Mouse (Mus musculus) limb, embryonic 14.5 days (tissue): ENCODE data around the gene Gm29776. TPM values are rescaled to one million over a fixed set of nuclear protein-coding genes. Genes with fewer than 3 reads are reported as not detected.

ENCODE experiments used
- ATAC-seq: fragments of 200-750 bp; cut with Nextera tagmentation; 2 replicates; pipeline ENCODE4 v1.8.0; 2017; ENCODE audit warnings: low read depth, moderate number of reproducible peaks, moderate TSS enrichment; ENCODE audit not compliant: low FRiP score
- DNase-seq: peaks from one replicate; pipeline ENCODE4 v3.0.0-alpha.2; 2015; ENCODE audit warnings: low spot score
- H3K27ac ChIP-seq: fragments of 300-500 bp; sonication (generic); replicated peaks from 2 replicates; pipeline ENCODE4 v1.5.1; 2014; ENCODE audit warnings: low read depth, mild to moderate bottlenecking, low read length, moderate library complexity, mixed read lengths
- H3K27me3 ChIP-seq: fragments of 300-500 bp; sonication (generic); 2 replicates; pipeline ENCODE4 v1.6.1; 2014; ENCODE audit warnings: low read length, mixed read lengths; ENCODE audit not compliant: control insufficient read depth, insufficient read depth
- H3K36me3 ChIP-seq: fragments of 300-500 bp; sonication (generic); 2 replicates; pipeline ENCODE4 v1.6.1; 2014; ENCODE audit warnings: mild to moderate bottlenecking, low read length, moderate library complexity, mixed read lengths; ENCODE audit not compliant: control insufficient read depth, insufficient read depth
- H3K4me1 ChIP-seq: fragments of 300-500 bp; sonication (generic); 2 replicates; pipeline ENCODE4 v1.6.1; 2014; ENCODE audit warnings: antibody characterized with exemption, low read length, mixed read lengths; ENCODE audit not compliant: control insufficient read depth, insufficient read depth
- H3K4me2 ChIP-seq: fragments of 300-500 bp; sonication (generic); replicated peaks from 2 replicates; pipeline ENCODE4 v1.6.1; 2014; ENCODE audit warnings: low read depth, mild to moderate bottlenecking, low read length, moderate library complexity; ENCODE audit not compliant: severe bottlenecking
- H3K4me3 ChIP-seq: fragments of 300-500 bp; sonication (generic); replicated peaks from 2 replicates; pipeline ENCODE4 v1.5.1; 2014; ENCODE audit warnings: low read length
- H3K9ac ChIP-seq: fragments of 300-500 bp; sonication (generic); 2 replicates; pipeline ENCODE4 v1.6.1; 2014; ENCODE audit warnings: mild to moderate bottlenecking, low read depth, low read length, moderate library complexity; ENCODE audit not compliant: severe bottlenecking
- H3K9me3 ChIP-seq: fragments of 300-500 bp; sonication (generic); 2 replicates; pipeline ENCODE4 v1.6.1; 2016; ENCODE audit warnings: low read length; ENCODE audit not compliant: control insufficient read depth
- POLR2A ChIP-seq: fragments of 200-500 bp; IDR thresholded peaks from 2 replicates; pipeline ENCODE4 v1.8.0; 2012; ENCODE audit warnings: inconsistent platforms, mild to moderate bottlenecking, moderate library complexity, borderline replicate concordance; ENCODE audit not compliant: insufficient read depth, insufficient read length; ENCODE audit errors: extremely low read depth
- WGBS: fragments of 180-500 bp; shearing (Covaris S2); extraction: QIAGEN DNeasy Blood & Tissue Kit; methylation state at CpG from one replicate; pipeline ENCODE4 v1.1.7; 2014; 5-methylcytosine and 5-hydroxymethylcytosine counted together
- polyA plus RNA-seq, 2 experiments: library from polyadenylated mRNA; depleted of rRNA in 1 of 2; stranded (reverse) in 1 of 2; unstranded in 1 of 2; fragments of >200 nt; fragmentation: Nextera tagmentation in 1 of 2; extraction: Ambion mirVana in 1 of 2; gene quantifications; 2 replicates each; pipeline versions ENCODE4 v1.2.1 to v1.2.3; 2012 to 2014

The Gm29776 gene
- polyA plus RNA-seq, 2 experiments, result 0.06 to 0.21 TPM

DNA sequence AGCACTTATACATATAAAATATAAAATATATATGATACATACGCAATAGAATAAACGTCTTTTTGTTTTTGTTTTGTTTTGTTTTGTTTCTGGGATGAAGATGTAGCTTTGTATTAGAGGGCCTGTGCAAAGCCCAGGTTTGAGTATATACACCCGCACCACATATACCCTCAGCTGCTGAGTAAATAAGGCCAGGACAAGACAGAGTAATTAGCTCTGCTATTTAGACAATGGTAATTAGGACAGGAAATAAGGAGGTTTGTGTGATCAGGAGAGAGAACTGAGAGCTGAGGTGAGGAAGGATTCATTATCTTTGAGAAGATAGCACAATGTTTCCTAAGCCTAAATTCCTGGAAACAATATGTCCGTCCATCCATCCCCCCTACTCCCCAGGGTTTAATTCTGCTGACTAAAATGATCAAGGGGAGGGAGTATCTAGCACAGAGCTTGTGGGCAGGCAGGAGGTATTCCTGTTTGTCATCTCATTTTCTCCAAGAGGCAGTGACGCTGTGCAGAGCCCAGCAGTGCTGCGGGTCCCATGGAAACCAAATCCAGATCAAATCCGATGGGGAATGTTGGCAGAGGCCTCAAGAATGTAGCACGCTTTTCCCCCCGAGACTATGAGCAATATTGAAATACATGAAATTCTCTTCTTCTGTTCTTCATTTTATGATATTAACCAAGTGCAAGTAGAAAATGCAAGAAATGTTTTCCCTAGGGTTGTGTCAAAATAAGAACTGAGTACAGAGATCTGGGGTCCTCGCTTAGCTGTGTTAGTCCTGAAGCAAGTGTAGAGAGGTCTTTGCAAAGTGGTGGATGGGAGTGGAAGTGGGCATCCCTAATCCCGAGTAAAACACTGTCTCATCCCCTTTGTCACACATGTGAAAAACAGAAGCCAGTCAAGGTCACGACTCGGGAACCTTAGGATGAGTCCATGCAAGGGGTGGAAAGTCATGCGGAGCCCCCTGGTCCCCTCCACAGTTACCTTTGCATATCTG lies 38.2 kb upstream of the Gm29776 start:
- Histone ChIP-seq H3K4me2 (no peak overlapping the region), H3K9me3 (no peaks in the 10 kb centered on the region), H3K4me1 (no peaks in the 10 kb centered on the region), H3K27ac (no peak overlapping the region), H3K4me3 (no peak overlapping the region), H3K9ac (no peak overlapping the region), H3K36me3 (no peaks in the 10 kb centered on the region), H3K27me3 (no peaks in the 10 kb centered on the region)
- peak; percentile 50; the same call in 1 of the 2 replicates for ATAC-seq
- WGBS, result 63% methylated on average over 14 of the region's 14 CpGs
- peak; percentile 63 for DNase-seq
- no peak for TF ChIP-seq POLR2A

DNA sequence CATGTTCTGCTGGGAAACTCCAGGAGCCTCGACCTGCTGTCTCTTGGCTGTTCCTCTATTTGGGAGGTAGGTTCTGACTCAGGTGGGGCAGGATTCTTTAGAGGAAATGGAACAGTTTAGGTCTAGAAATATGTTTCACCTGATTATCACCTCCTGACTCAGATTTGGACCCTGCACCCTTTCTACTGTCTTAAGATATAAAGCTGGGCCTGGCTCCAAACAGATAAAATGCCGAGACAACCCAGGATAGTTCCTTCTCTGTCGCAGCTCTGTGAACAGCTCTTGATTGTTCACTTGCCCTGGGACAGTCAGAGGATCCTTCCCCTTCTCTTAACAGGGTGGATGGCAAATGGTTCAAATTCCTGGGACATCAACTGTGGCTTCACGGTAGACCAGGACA lies 36.6 kb upstream of the Gm29776 start:
- Histone ChIP-seq H3K36me3 (no peaks in the 10 kb centered on the region), H3K27ac (no peak overlapping the region), H3K9ac (no peak overlapping the region), H3K9me3 (no peaks in the 10 kb centered on the region), H3K4me3 (no peak overlapping the region), H3K4me2 (no peak overlapping the region), H3K4me1 (no peaks in the 10 kb centered on the region), H3K27me3 (no peaks in the 10 kb centered on the region)
- ATAC-seq, result no peak
- DNase-seq, result no peak
- WGBS, result 74% methylated on average over 4 of the region's 4 CpGs
- TF ChIP-seq POLR2A, result no peak

DNA sequence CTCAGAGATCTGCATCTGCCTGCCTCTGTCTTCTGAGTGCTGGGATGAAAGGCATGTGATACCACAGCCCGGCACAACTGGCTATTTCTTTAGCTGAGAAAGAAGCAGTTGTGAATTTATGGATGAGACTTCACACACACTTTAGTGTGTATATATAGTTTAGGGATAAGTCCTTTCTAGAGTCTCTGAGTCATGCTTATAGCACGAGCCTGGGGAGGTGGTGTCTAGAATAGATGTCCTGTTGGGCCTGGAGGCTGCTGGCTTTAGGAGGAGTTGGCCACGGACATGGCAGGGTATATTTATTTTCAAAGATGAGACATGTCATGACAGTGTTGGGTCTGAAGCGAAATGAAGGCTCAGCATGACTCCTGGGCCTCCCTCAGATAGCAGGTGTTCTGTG lies 35.4 kb upstream of the Gm29776 start:
- H3K27me3 ChIP-seq, result no peaks in the 10 kb centered on the region
- no peaks in the 10 kb centered on the region for H3K4me1 ChIP-seq
- H3K36me3 ChIP-seq, result no peaks in the 10 kb centered on the region
- DNase-seq (no peak), ATAC-seq (no peak)
- 66% methylated on average over 4 of the region's 4 CpGs for WGBS
- H3K9ac ChIP-seq, result no peak overlapping the region
- H3K4me2 ChIP-seq, result no peak overlapping the region
- no peak overlapping the region for H3K27ac ChIP-seq
- no peak for TF ChIP-seq POLR2A
- H3K4me3 ChIP-seq, result no peak overlapping the region
- H3K9me3 ChIP-seq, result no peaks in the 10 kb centered on the region

DNA sequence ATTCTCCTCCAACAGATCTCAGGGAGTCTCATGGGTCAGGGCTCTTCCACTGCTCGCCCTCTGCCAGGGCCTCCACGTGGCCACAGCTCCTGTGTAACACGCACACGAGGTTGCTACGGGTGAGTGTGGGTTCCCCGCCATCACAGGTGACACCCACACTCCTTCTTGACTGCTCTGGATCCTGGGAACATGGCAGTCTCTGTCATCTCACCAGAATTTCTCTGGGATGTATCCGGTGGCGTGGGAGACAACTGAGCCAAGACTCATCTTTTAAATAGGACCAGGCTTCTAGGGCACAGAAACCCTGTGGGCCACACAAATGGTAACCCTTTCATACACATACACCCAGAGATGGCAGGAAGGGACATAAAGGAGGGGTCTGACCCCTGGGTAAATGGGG lies 33.6 kb upstream of the Gm29776 start:
- Histone ChIP-seq H3K9ac (no peak overlapping the region), H3K4me3 (no peak overlapping the region), H3K27me3 (no peaks in the 10 kb centered on the region), H3K9me3 (no peaks in the 10 kb centered on the region), H3K27ac (no peak overlapping the region), H3K4me2 (no peak overlapping the region), H3K36me3 (no peaks in the 10 kb centered on the region), H3K4me1 (no peaks in the 10 kb centered on the region)
- DNase-seq (no peak), ATAC-seq (no peak)
- WGBS, result 89% methylated on average over 8 of the region's 8 CpGs
- TF ChIP-seq POLR2A, result no peak

DNA sequence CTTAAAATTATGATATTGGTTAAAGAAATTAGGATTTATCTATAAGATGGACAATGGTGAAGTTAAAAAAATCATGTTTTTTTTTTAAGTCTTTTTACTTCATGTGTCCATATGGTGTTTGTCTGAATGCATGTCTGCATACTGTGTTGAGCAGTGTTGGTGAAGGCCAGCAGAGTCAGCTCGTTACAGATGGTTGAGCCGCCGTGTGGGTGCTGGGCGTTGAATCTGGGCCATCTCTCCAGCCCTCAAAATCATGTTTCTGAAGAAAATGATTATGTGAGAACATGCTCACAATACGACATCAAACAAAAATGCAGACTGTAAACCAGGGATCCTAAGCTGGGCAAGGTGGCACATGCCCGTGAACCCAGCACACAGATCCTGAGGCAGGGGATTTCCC lies 31.7 kb upstream of the Gm29776 start:
- no peaks in the 10 kb centered on the region for H3K27me3 ChIP-seq
- H3K9me3 ChIP-seq, result no peaks in the 10 kb centered on the region
- H3K4me2 ChIP-seq, result no peak overlapping the region
- H3K36me3 ChIP-seq, result no peaks in the 10 kb centered on the region
- H3K9ac ChIP-seq, result no peak overlapping the region
- ATAC-seq (no peak), DNase-seq (no peak)
- TF ChIP-seq POLR2A, result no peak
- WGBS, result 76% methylated on average over 6 of the region's 6 CpGs
- no peak overlapping the region for H3K27ac ChIP-seq
- no peak overlapping the region for H3K4me3 ChIP-seq
- no peaks in the 10 kb centered on the region for H3K4me1 ChIP-seq
